Mouse (Mus musculus): Measurements from ENCODE around the gene Rpf2. TPM values are rescaled to one million over a fixed set of nuclear protein-coding genes. Genes with fewer than 3 reads are reported as not detected.

The Rpf2 gene
- polyA plus RNA-seq (2012; rRNA removed) = 9.0 and 11.2 TPM in 2 replicates

GRCm38 (mm10) chr10:40246374-40247165 lies at the start of gene Rpf2:
Rpf2 (minus strand) TSS chr10:40247036.

GRCm38 (mm10) chr10:40257414-40258255 lies 10.8 kb upstream of the Rpf2 start, which contains the start of gene Gtf3c6:
Gtf3c6 (minus strand) TSS chr10:40258108.

Other genes starting within 250 kb of the Rpf2 start
- 0.99 and 2.1 TPM in 2 replicates for gene Mfsd4b1, start 221.8 kb downstream of the Rpf2 start, polyA plus RNA-seq (2012; rRNA removed)
- gene Slc16a10, start 104.8 kb downstream of the Rpf2 start, polyA plus RNA-seq (2012; rRNA removed) = 15.8 and 16.2 TPM in 2 replicates
- 12.8 and 13.2 TPM in 2 replicates for gene Gtf3c6, start 11.1 kb upstream of the Rpf2 start, polyA plus RNA-seq (2012; rRNA removed)
- gene Amd1, start 55.1 kb upstream of the Rpf2 start, polyA plus RNA-seq (2012; rRNA removed) = 27.2 and 28.6 TPM in 2 replicates
- gene Cdk19, start 92.5 kb upstream of the Rpf2 start, polyA plus RNA-seq (2012; rRNA removed) = 2.9 and 3.0 TPM in 2 replicates